Mouse (Mus musculus) erythroblast, embryonic 14.5 days (primary cell): Measurements from ENCODE around the gene Ntf5.

Source experiments
- GATA1 ChIP-seq: IDR thresholded peaks from 2 replicates; pipeline ENCODE4 v1.6.1; 2012; ENCODE audit warnings: low read length, inconsistent platforms, mixed read lengths
- TAL1 ChIP-seq: IDR thresholded peaks from 3 replicates; pipeline ENCODE4 v1.6.1; 2012; ENCODE audit warnings: low read length, inconsistent platforms, mixed read lengths

GRCm38 (mm10) chr7:45406157-45407156 lies 7.0 kb upstream of the Ntf5 start:
- TF ChIP-seq GATA1: no peak
- TF ChIP-seq TAL1: no peak
